Mouse (Mus musculus): ENCODE measurements around the gene Kifc3.
"Not testable (repeated sequence)": the region's sequence is repeated elsewhere in the genome, so short reads cannot be mapped to it uniquely, and the experiment has no call there.

Gene Kifc3

DNA sequence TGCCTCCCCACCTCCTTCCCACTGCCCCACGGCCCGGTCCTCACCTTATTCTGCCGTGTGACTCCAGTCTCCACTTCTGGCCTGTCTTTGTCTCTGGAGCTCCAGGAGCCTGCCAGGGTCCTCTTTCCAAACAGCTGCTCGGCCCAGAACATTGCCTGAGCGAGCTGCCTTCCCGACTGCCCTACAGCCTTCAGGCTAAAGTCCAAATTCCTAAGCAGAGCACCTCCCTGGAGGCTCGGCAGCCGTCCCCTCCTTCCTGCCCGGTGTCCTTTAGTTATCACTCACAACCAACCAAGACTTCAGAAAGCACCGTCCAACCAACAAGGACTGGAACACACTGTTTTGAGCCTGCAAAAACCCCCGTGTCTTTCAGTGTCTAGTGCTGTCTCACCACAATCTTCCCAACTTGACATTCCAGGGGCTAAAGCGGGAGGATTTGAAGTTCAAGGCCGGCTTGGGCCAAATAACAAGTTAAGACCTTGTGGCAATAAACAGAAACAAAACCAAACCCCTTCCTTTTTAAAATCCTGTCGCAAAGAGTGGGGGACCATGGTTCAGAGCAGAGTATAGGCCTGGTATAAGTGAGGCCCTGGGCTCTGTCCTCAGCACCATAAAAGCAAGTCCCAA is at the start of gene Kifc3:
Kifc3 (minus strand) TSS at position 164 of the 627 bp plus-strand sequence.
- DNase-seq (ENCODE audit: low spot score): no peak

DNA sequence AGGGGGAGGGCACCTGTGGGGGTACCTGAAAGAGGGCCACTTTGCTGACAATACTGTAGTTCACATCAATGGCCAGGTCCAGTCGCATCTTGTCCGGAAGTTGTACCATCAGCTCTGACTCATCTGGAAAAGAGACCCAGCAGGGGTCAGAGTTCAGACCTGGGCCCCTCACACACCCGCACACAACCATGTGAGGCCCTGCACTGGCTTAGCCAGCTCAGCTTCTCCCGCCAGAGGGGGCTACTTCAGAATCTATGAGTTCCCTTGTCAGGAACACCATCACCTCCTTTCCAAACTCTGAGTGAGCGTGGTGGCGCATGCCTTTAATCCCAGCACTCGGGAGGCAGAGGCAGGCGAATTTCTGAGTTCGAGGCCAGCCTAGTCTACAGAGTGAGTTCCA is 49.4 kb upstream of the Kifc3 start:
- DNase-seq (ENCODE audit: low spot score): no peak

DNA sequence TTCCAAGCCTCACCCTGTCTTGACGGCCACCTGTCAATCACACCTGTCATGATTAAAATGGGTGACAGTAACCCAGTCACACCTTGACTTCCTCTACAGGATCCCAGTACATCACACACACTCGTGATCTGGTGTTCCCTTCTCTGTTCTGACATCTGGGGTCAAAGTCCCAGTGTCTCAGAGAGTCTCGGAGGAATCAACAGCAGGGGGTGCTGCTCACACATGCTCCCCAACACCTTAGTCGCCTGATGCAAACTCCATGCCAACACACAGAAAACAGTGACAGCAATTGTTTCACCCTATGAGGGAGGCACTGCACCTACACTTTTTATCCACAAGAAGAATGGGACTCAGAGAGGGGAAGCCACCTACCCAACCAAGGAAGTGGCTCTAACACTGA is 47.2 kb upstream of the Kifc3 start:
- DNase-seq (ENCODE audit: low spot score): no peak

DNA sequence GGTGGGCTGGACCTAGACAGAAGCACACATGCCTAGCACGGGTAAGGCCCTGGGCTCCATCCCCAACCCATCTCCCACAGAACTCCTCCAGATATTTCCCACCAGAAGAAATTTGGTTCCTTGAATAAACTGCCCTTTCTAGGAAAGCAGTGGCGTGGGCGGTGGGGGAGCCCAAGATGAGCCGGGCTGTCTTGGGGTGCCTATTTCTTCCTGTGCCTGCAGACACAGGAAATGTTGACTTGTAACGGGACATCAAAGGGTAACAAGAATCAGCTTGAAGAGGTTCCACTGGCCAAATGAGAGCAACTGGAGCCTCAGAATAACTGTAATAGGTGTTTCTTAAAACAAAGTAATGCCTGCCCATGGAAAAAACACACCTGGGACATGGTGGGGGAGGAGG is 44.7 kb upstream of the Kifc3 start:
- no peak for DNase-seq (ENCODE audit: low spot score)

DNA sequence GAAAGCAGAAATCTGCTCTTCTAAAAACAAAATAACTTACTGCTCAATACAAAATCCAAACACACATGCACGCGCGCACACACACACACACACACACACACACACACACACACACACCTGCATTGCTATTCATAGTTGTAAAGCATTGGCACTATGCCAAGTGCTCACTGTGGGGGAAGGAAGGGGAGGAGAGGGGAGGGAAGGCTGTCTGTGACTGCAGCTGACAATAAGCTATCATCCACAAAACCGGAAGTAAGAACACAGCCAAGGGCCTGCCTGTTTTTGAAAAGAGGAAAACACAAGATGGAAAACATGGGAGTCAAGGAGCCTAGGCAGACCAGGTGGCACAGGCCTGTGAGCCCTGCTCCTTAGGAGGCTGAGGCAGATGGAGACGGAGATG is 42.6 kb upstream of the Kifc3 start:
- peak; percentile 66 for DNase-seq (ENCODE audit: low spot score)

DNA sequence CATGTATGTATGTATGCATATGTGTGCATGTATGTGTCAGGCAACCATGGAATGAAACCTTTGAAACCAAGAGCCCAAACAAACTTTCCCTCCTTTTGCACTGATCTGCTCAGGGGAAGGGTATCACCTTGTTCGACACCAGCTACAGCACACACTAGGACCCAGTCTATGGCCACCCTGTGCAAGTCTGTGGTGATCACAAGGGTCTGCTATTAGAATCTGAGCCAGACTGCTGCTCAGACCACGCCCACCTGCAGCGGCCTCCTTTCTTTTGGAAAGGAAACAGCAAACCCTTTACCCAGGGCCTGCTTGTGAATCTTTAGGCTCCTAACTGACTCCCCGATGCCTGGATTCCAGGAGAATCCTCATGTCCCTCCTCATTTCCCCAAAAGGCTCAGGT is 41.2 kb upstream of the Kifc3 start:
- DNase-seq (ENCODE audit: low spot score): no peak

DNA sequence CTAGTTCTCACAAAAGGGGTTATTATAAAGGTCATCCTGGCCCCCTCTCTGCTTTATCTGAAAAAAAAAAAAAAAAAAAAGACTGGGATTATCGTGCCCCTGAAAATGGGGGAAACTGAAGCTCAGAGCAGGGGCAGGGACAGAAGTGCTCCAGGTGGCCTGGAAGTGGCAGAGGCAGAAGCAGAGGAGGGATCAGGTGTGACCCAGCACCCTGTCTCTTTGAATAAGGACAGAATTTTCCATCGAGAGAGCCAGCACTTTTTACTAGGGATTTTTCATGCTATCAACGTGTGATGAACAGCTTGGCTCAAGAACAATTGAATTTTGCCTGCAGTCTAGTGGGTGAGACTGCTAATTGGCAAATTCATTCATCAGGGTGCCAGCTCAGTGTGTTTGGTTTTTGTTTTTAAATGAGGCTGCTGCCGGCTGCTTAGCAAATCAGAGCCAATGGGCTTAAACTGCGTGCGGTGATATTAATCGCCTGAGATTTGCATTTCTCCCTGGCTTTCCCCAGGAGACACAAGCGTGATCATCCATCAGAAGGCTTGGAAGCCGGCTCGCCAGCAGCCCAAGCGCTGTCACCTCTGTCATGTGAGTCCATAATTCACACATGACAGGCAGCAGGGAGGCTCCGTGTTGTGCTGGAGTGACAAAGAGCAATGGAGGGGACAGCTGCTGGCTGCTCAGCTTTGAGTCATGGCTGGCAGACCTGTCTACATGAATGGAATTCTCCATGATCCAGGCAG is 40.4 kb upstream of the Kifc3 start:
- DNase-seq (ENCODE audit: low spot score): no peak

DNA sequence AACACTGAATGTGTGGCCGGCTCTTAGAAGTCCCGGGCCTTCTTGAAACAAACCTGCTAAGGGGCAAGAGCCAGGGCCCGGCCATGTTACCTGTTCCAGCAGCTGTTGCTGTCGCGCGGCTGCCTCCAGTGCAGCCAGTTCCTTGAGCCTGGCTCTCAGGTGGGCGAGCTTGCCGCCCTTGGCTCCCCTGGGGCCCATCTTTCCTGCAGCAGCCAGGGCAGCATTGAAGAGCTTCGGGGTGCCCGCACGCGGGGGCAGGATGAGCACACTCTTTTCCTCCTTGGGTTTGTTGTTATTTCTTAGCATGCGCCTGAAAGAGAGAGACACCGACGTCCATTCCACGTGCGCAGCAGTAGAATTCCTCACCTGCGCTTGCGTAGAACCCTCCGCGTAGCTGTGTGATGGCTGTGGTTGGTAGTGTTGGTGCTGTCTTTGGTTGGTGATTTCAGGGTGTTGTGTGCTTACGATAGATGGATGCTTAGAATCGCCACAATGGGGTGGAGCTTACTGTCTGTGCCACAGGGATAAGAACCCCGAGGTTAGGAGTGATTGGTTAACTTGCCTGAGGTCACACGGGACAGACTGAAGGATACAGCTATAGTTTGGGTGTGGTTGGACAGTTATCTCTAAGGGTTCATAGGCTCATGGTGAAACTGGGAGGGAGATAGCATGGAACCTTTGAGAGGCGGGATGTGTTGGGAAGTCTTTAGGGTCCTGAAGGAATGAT is 39.6 kb upstream of the Kifc3 start:
- no peak for DNase-seq (ENCODE audit: low spot score)

DNA sequence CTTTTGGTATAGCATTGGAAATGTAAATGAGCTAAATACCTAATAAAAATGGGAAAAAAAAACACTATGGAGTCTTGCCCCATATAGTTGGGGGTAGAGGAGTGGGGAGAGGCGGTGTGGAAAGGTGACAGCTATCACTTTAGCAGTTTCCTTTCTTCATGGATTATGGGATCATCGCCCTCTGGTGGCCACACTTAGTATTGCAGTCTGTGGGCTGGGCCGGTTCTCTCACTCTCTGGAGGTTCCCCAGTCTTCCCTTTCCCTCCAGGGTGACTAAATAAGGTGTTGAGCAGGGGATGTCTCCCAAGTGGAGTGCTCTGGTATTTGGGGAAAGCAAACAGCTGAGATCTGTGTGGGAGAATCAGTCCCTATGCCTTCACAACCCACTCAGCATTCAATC is 33.1 kb upstream of the Kifc3 start:
- DNase-seq (ENCODE audit: low spot score): peak; percentile 71

DNA sequence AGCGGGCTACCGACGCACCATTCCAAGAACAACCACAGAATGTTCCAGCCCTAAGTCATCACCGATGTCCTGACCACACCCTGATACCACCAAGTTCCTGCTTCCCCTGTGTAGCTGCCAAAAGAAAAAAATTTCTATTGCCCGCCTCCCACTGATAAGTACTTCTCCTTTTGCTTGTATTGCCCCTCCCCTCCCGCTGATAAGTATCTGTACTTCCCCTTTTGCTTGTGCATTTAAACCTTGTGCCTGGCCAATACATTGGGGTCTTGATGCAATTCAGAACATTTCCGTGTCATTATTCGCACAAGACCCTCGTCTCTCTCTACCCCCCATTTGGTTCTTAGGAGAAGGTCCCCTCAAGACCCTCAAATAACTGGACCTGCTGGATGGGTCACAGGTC is 27.5 kb upstream of the Kifc3 start:
- not testable (repeated sequence) for DNase-seq (ENCODE audit: low spot score)

DNA sequence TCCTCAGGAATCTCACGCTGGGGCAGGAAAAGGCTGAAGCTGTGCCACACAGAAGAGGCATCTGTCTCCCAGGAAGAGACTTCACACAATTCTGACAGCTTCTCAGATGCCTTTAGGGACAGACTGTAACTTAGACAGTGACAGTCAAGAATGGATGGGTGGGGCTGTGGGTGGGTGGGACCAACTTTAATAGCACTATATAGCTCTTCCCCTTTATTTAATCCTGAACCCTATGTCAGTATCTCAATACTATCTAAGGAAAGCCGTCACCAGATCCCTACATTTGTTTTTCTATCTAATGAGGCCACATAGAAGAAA is 24.5 kb upstream of the Kifc3 start:
- DNase-seq (ENCODE audit: low spot score): no peak

DNA sequence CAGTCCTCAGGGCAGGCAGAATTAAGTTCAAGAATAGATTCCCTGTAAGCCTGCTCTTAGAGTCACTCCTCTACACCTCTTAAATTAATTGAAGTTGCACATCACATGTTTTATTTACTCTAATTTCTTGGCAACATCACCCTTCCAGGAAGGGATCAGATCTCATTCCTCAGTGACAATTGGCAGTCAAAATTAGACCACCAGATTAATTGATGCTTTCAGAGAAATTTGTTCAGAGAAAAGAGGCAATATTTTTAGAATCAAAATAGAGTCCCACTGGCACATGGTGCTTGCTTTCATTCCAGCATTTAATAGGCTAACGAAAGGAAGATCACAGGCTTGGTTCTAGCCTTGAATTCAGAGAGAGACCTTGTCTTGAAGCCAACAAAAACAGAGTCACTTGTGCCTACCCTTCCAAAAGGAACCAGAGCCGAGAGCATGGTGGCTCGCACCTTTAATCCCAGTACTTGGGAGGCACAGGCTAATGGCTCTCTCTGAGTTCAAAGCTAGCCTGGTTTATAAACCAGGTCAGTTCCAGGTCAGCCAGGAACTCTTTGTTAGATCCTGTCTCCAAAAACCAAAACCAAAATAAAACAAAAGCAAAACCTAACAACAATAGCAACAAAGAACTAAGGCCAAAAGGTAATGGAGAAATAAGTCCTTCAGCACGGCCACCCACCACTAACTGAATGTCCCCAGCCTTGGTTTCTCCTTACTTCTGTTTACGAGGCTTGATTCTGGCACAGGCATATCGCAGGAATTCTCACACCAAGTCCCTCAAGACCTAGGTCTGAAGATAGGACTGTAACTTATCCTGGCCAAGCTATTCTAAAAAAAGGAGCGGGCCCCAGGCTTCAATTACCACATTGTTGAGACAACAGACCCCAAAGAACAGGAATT is 23.9 kb upstream of the Kifc3 start:
- DNase-seq (ENCODE audit: low spot score): no peak

DNA sequence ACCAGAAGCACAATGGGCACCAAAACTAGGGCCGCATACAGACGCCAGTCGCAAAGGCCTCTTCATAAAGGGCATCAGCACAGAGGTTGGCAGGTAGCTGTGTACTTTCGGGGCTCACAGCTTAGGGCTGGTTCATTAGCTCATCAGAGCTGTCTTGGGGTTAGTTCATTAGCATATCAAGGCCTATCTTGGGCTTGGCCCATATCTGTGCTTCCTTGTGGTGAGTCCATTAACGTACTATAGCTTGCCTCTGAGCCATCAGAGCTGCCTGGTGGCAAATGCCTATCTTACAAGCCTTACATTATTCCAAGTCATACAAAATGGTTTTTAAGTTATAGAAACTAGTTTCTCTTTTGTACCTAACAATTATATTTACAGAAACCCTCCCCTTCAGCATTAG is 21.4 kb upstream of the Kifc3 start:
- DNase-seq (ENCODE audit: low spot score): no peak

DNA sequence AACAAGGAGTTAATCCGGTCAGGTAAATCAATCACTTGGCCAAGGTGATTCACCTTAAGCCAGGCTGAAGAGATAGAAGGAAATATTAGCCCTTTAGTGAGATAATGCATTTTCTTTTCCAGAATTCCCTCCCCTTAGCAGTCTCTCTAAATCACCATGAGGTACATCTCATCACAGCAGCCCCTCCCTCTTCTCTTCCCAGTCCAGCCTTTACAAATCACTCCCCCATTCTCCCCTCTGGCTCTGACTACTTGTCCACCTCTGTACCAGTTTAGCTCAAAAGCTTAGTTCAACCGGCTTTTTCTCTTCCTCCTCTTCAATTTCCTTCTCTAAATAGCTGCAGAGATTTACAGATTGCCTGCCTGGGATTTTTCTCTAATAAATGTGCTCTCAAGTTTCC is 18.4 kb upstream of the Kifc3 start:
- DNase-seq (ENCODE audit: low spot score): no peak

DNA sequence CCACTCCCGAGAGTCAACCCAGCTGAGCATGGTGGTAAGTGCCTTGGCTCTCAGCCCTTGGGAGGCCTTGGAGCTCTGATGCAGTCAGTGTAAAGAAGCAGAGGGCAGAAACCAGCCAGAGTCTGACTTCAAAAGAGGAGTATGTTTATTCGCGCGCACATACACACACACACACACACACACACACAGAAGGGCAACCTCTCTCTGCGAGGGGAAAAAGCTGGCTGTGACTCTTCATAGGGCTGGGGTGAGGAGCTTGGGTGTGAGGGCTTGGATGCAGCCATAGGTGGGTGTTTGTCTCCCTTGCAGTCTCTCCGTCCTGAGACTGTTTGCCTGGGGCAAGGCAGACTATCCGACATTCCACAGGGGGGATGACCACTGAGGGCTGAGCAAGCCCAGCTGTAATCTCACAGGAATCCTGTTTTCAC is 18.0 kb upstream of the Kifc3 start:
- no peak for DNase-seq (ENCODE audit: low spot score)

DNA sequence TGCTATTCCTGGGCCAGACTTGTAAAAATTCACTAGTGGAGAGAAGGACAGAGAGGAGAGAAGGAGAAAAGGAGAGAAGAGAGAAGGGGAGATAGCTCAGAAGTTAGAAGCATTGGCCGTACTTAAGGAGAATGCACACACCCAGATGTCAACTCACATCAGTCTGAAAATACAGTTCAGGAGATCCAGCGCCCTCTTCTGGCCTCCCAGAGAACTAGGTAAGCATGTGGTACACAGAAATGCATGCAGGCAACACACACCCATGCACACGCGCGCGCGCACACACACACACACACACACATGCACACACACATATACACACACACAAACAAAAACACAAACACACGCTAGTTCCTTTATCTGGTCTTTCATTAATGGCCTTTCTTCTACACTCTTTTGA is 17.0 kb upstream of the Kifc3 start:
- no peak for DNase-seq (ENCODE audit: low spot score)

DNA sequence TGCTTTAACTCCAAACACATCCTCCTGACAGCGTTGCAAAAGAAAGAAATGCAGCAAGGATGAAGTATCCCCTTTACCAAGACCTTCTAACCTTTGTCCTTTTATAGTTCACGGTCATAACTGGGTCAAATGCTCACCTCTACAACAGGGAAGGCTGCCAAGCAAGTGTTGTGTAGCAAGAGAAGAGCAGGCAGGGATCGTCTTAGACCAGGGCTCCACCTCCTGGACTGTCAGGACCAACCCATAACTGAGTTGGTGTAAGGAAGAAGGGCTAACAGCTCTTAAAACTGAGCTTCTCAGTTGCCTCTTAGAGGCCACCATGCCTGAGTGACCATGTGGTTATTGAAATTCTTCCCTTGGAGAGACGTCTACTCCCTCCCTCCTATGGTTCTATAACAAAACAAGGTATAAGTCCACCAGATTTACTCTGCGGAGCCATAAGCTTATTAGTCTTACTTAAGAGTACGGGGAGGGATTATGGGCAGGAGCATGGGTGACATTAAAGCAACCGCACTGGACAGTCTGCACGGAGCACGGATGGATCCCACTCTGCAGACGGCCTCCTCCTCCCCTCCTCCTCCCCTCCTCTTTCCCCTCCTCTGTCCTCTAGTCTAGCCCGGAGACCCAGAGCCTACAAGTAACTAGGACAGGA is 13.2 kb upstream of the Kifc3 start:
- no peak for DNase-seq (ENCODE audit: low spot score)

DNA sequence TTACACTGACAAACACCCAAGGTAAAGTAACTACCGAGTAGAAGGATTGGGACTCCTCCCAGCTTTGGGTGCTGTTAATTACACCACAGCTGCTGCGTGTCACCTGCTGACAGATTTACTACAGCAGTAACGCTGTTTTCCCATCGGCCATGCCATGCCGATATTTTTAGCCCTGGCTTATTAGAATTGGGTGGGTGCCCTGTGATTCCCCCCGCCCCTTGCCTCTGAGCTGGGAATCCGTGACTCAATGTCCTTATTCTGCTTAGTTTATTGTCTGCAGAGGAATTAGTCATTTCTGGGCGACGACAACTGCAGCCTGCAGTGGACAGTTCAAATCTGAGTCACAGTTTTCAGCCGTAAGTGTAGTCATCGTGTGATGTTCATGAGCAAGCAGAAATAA is 7.3 kb upstream of the Kifc3 start:
- DNase-seq (ENCODE audit: low spot score): no peak

DNA sequence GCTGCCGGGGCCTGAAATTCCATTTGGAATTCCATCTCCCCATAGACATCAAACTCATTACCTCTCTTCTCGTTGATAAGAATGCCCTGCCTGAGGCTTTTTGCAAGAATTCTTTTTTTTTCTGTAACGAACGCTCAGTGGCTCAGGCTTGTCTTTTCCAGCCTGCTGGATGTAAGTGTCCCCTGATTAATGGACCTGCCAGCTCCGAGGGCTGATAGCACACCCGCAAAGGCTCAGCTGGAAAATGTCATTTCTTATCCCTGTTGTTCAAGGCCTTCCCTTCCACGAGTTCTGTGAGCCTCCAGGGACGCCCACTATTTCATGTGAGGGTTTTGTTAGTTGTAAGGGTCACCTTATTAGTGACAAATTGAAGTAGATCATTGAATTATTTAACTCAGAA is 3.3 kb upstream of the Kifc3 start:
- DNase-seq (ENCODE audit: low spot score): no peak

DNA sequence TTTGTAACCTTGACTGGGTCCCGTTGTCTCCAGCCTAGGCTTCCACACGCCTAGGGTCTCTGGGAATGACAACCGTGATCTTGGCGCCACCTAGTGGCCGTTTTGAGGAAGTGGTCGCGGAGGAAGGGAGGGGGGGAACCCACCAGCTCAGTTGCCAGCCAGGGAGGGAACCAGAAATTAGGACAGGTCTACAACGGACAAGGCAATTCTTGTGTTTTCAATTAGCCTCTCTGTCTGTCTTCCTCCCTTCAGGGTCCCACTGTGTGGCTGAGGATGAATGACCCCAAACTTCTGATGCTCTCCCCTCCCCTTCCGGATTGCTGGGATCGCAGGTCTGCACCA is 1.4 kb upstream of the Kifc3 start:
- DNase-seq (ENCODE audit: low spot score): peak; percentile 72

DNA sequence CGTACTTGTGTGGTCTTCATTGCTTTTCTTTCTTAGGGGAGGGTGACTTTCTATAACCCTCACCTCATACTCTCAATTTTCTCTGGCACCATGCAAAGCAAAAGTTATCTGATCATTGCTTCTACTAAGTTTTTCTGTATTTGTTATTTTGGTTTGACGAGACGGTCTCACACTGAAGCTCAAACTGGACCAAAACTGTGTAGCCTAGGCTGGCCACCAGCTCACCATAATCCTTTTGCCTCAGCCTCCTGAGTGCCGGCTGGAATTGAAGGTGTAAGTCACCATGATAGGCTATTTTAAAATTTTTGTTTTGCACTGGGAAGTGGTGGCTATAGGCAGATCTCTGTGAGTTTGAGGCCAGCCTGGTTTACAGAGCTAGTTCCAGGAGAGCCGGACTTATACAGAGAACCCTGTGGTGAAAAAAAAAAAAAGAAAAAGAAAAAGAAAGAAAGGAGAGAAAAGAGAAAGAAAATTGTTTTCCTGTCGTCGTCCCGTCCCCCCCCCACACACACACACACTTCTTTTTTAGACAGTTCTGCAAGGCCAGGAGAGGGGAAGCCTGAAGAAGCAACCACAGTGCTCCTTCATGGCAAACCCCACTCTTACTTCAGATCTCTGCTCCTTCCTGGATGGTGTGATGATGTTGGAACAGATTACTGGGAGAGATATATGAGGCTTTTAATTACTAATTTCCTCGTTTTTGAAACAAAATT is 870 bp upstream of the Kifc3 start:
- no peak for DNase-seq (ENCODE audit: low spot score)
